Mouse (Mus musculus) adrenal gland, postnatal 25 days (tissue): Measurements from ENCODE around the gene Fkbpl. TPM values are rescaled to one million over a fixed set of nuclear protein-coding genes. Genes with fewer than 3 reads are reported as not detected.
A peak's percentile ranks its signal among the peaks of the same experiment; 100 is the strongest.

ENCODE experiments used
- DNase-seq: peaks from one replicate; pipeline ENCODE4 v3.0.0; 2021; ENCODE audit warnings: mixed read lengths
- total RNA-seq: library from RNA; stranded (reverse); gene quantifications from 2 replicates; pipeline ENCODE4 v1.2.3, GENCODE M21; 2021

Fkbpl gene
- total RNA-seq, 1 experiment from 2014 or later = 13.4 TPM

DNA sequence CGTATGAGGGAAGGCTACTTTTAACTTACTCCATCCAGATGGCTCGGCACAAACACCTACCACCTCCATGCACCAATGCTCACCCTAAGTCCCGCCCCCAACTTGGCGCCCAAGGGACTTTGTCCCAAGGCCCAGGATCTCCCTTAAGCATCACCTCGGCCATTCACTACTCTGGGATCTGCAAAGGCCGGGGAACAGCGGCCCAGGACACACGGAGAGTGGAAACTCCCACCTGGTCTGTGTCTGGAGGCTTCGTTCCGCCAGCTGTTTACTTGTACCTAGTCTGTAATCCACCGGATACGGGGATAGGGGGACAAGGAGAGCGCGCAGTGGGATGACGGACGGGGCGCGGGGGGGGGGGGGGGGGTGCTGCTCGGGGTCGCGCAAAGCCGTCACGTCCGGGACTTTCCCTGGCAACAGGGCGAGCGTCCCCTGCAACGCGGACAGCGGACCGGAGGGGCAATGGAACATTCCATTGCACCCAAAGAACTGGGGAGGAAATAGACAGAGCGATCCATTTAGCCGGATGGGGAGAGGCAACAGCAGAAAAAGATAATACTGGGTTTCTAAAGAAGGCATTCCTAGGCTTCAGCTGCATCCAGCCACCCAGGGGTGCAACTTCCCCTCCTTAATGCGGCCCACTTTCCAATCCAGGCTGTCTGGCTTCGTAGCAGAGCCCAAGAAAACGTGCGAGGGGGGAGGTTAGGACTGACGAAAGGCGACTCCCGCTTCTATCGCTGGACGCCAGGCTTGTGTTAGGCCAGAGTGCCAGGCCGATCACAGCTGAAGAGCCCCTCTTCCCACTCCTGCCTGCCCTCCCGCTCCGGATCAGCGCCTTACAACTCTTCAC lies 17.2 kb upstream of the Fkbpl start:
- peak; percentile 87 for DNase-seq

DNA sequence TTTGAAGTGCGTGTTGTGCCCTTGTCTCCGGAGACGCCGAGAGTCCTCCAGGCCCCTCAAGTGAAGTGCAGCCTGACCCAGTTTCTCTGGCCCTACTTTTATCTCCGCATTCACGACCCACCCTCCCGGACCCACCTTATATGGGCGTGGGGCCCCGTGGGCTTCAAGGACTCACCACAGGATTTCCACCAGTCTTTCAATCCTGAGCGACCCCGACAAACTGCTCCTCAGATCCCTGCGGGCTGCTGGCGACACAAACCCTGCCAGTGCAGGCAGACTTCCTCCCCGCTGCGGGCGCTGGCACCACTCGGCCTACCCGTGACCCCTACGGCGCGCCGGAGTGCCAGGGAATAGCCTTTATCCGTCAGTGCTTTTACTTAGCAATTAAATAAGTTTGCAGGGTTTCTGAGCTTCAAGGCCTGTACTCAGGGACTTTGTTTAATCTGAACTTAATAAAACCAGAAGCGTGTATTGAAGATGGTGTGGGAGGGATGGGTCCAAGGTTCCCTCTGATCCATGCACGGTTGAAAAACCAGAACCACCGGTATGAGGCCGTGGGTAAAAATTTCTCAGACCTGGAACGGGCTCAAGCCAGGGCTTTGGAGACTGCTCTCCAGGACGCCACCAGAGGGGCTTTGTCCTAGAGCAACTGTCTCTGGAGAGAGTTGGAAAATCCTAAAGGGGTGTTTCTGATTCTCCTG lies 16.5 kb upstream of the Fkbpl start, which contains the start of gene Ppt2:
Gene Ppt2 (minus strand): TSS at position 568 of the 701 bp plus-strand sequence.
- DNase-seq = peak; percentile 70

DNA sequence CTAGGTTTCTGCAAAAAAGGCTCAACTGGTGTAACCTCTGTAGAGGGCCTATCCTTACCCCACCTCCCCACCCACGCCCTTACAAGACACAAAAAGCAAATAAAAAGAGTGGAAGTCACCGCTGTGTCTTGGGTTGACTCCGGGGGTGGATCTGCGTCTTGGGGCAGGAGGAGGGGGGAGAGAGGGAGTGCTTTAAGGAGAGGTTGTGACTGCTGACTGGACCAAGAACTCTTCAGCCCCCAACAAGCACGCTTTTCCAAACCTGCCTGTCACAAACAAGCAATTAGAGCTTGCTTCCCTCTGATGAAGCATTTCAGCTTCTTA lies 16.0 kb upstream of the Fkbpl start:
- no peak for DNase-seq

DNA sequence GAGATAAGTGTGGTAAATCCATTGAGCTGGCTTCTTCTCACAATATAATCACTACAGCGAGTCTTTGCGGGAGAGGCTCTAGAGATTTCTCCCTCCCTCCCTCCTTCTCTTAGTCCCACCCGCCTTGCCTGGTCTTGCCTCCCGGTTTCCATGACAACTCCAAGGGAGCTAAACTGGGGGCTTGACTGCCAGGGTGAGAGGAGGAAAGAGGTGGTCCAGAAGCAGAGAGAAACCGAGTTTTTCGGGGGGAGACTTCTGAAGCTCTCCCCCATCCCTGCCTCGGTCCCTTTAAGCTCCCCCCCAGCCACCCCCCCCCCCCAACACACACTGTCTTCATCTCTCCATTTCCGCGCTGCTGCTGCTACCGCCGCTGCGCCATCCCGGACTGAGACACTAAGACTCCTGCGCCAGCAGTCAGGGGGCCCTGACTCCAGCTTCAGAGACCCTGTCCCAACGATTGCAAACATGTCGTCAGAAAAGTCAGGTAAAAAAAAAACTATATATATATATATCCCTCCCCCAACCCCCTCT lies 15.3 kb upstream of the Fkbpl start, which contains the start of gene Prrt1:
Gene Prrt1 (plus strand): TSS at position 313 of the 531 bp plus-strand sequence.
- DNase-seq = no peak

DNA sequence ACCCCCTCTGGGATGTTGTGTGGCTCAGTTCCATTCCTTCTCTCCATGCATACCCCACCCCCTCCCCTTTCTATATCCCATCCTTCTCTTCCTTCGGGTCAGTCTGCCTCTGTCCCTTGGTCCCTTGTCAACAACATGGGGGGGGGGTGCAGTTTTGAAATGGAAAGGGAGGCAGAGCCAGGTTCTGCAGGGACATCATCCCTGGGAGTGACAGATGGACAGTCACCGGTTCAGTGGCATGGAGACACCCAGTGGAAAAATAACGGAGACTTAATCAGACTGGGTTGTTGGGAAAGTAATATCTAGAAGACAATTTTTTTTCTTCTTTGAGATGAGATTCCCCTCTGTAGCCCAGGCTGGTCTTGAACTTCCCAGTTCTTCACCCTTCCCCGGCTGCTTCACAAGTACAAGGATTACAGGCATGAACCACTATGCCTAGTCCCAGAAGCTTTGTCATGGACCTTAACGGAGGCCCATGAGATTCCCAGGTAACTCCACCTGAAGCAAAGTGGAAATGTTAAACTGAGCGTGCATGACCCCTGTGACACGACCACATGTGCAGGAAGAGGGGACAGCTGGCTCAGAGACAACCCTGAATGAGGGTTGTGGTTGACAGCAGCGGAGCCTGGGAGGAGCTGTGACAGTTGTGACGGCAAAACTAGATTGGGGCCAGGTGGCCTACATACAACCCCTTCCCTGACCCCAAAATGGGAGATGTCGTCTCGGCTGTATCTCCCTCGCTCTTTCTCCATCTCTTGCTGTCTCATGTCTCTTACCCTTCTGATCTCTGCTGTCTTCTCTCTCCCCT lies 14.6 kb upstream of the Fkbpl start:
- no peak for DNase-seq

DNA sequence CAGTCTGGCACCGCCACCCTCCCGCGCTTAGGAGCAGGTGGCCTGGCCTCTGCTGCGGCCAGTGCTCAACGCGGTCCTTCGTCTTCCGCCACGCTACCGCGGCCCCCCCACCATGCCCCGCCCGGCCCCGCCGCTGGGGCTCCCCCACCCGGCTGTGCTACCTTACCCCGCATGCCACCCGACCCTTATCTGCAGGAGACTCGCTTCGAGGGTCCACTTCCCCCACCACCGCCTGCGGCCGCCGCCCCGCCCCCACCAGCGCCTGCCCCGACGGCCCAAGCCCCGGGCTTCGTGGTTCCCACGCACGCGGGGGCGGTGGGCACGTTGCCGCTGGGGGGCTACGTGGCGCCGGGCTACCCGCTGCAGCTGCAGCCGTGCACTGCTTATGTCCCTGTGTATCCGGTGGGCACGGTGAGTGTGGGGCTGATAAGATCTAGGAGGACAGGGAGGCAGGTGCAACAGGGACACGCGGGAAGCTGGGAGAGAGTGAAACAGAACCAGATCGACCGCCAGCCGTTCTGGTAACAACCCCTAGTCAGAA lies 13.7 kb upstream of the Fkbpl start:
- DNase-seq = no peak

DNA sequence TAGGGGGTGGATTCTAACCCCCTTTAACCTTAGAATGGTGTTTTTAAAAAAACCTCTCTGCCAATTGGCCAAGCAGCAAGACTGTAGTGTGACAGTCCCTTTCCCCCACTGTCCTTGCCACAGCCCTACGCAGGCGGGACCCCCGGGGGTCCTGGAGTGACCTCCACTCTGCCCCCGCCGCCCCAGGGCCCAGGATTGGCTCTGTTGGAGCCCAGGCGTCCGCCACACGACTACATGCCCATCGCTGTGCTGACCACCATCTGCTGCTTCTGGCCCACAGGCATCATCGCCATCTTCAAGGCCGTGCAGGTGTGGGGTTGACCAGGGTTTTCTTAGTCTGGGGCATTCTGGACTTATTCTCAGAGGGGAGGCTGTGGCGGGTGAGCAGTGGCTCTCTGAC lies 12.9 kb upstream of the Fkbpl start:
- DNase-seq = no peak

DNA sequence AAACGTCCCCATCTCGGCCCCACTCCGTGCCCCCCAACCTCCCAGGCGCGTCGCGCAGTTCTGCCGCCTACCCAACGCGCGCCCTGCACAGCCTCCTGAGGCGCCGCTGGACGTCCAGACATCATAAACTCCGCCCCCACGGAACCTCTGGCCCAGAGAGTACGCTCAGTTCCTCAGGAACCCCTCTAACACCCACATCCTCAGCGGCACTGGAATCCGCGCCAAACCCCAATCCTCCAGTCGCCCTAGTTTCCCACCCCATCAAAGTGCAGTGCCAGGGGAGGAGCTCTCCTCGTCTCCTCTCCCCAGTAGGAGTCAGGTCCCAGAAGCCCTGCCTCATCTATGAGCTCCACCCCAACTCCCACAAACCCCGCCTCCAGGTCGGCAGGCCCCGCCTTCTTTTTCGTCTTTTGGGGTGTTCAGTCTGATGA lies 12.3 kb upstream of the Fkbpl start:
- peak; percentile 68 for DNase-seq

DNA sequence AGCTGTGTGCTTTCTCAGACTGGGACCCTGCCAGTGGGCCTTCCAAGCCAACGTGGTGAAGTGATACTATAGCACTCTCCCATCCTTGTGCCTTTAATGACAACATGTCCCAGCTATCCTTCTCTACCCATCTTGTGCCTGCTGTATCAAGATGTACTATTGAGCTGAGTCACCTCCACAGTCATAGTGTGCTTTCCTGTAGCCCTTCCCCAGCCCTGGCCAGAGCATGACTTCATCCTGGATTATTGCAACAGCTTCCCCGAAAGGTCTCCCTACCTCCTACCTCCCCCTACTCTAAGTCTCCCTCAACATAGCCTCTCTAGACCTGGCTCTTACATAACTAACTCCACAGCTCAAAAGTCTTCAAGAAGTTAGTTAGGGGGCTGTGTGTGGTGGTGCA lies 8.9 kb upstream of the Fkbpl start:
- DNase-seq = no peak

DNA sequence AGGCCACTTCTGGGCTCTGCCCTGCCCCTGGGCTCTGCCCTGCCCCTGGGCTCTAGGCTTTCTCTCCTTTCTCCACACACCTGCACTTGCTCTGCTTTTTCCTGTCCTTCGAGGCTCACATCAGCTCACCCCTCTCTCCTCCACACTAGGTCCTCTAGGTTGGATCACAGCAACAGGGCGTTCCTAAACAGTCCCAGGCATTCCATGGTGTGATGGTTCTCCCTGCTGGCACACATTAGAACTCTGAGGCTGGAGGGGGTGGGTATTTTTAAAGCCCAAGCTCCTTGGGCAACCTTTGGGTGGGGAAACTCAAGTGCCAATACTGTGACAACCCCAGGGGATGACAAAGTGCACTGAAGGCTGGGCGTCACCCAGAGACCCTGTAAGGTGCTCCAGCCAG lies 7.1 kb upstream of the Fkbpl start:
- no peak for DNase-seq

DNA sequence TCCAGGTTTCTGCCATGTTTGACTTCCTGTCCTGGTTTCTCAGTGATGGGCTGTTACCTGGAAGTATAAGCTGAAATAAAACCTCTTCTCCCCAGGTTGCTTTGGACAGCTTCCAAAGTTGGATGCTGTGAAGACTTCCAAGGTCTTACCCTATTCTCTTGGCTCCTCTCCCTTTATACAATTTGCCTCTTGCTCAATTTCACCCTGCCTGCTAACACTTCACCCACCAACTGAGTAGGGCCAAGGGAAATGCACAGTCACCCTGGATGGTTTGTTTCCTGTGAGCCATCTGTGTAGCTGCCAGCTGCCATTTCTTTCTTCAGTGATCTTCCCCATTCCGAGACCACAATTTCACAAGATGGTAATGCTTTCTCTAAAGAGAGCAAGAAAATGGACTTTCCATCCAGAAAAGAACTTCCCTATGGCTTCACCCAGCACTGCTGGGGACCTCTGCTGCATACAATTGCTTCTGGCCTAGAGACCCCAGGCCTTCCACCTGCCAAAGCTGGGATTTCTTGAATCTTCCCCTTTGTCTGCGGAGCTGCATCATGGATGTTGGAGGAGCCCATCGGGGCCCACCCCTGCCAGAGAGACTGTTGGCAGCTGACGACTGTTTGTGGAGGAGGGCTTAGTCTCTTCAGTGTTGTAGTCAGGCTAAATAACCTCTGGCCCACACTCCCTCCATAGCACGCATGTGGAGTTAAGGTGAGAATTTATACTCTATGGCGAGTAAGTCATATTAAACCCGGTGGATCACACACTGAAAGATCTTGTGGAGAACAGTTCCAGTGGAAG lies 4.9 kb upstream of the Fkbpl start:
- DNase-seq = no peak

DNA sequence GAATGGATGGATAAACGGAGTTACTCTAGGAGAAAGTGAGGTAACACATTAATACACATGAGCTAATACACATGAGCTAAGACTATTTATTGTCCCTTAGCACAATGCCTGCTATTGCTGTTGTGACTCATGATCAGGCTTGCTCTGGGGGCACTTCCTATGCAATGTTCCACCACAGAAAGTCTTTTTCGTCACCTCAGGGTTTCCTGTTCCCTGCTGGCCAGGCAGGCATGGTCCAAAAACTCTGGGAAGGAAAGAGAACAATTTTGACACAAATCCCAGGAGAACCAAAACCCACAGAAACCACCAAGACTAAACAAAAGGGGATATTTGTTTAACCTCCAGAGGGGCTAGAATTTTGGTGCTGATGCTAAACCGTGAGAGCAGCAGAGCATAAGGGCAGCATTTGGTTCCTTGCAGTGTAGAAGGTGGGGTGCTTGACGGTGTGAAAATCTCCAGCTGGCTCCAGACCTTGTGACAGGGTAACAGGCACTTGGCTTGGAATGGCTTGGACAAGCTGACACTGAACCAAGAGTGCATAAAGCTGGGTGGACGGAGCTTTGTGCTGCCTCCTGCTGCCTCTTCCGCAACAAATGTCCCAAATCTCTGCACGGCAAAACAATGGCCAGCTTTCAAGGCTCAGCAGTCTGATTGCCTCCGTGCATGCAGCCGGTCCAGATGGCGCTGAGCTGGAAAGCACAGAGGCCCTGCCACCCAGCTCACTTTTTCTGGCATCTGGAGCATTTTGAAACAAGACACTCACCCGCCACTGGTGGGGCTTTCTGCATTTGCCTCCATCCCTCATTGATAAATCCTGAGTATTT lies 3.6 kb upstream of the Fkbpl start:
- DNase-seq = no peak

DNA sequence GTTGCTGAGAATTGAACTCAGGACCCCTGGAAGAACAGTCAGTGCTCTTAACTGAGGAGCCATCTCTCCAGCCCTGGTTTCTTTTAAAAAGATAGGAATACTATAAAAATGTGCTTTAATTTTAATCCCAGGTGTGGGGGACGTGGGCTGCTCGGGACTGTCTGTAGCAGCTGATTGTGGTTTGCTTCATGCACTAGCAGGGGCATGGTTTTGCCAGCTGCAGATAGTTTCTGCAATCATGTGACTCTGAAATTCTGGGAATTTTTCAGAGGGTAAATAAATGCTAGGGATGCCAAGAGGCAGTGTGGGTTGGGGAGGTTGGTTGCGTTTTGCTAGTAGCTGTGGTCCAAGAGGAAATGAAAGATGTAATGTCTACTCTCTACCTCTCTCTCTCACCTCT lies 2.6 kb upstream of the Fkbpl start:
- no peak for DNase-seq

DNA sequence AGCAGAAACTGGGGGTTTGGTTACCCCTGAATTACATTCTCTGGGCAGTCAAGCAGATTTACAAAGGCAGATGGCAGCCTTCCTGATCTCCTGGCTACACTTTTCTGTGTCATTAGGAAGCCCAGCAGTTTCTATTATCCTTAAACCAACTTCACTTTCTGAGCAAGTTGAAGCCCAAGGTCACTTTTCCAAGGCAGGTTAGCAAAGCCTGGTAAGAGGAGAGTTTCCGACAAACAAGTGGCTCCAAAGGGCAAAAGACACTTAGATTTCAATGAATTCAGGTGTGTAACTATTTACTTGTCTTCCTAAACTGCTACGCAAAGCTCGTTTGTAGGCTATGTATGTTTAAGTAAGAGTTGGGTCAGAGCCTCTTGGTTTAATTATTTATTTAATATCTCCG lies 1.2 kb upstream of the Fkbpl start:
- no peak for DNase-seq

DNA sequence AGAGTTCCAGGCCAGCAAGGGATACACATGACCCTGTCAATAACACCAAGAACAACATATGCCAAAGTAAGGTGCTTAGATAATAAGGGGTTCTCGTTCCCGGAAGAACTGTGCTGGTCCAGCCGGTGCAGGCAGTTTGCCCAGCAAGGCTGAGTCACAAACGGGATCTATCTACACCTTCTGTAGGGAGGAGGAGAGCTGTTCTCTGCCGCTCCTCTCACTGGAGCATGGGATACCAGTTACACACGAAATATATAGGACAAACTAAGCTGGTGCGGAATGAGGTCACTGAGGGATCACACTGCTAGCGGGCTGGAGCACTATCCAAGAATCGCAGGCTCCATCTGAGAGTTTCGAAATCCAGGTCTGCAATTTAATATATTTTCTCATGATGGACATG lies 620 bp upstream of the Fkbpl start:
- DNase-seq = no peak

DNA sequence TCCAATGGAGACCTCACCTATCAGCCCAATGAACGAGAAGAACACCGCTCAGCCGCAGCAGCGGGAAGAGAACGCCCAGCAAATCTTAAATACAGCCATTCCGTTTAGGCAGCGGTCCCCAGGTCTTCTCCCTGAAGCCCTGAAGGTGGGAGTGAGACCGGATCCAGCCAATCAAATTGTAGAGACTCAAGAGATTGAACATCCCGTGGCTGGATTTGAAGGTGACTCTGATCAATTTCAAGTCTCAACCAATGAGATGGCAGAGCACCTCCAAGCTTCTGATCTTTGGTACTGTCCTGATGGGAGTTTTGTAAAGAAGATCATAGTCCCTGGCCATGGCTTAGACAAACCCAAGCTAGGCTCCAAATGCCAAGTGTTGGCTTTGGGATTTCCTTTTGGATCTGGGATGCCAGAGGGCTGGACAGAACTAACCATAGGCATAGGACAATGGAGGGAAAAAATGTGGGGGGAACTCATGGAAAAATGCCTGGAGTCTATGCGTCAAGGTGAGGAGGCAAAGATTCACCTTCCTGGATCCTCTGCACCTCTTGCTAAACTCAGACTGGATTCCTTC lies 779 bp downstream of the Fkbpl start:
- DNase-seq = no peak

DNA sequence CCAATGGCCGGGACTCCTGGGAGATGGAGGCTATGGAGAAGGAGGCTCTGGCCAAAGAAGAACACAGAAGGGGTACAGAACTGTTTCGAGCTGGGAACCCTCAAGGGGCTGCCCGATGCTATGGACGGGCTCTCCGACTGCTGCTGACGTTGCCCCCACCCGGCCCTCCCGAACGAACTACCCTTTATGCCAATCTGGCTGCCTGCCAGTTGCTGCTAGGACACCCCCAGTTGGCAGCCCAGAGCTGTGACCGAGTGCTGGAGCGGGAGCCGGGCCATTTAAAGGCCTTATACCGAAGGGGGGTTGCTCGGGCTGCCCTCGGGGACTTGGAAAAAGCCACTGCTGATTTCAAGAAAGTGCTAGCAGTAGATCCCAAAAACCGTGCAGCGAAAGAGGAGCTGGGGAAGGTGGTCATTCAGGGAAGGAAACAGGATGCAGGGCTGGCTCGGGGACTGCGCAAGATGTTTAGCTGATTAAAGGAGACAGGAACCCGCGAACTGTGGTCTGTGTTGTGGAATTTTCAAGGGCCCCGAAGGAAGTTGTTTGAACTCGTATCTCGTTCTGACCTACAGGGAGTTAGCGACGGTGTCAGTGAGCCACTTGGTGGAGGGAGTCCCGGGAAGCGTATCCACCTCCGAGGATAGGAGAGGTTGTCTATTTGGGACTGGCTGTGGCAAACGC lies 1.4 kb downstream of the Fkbpl start:
- no peak for DNase-seq

DNA sequence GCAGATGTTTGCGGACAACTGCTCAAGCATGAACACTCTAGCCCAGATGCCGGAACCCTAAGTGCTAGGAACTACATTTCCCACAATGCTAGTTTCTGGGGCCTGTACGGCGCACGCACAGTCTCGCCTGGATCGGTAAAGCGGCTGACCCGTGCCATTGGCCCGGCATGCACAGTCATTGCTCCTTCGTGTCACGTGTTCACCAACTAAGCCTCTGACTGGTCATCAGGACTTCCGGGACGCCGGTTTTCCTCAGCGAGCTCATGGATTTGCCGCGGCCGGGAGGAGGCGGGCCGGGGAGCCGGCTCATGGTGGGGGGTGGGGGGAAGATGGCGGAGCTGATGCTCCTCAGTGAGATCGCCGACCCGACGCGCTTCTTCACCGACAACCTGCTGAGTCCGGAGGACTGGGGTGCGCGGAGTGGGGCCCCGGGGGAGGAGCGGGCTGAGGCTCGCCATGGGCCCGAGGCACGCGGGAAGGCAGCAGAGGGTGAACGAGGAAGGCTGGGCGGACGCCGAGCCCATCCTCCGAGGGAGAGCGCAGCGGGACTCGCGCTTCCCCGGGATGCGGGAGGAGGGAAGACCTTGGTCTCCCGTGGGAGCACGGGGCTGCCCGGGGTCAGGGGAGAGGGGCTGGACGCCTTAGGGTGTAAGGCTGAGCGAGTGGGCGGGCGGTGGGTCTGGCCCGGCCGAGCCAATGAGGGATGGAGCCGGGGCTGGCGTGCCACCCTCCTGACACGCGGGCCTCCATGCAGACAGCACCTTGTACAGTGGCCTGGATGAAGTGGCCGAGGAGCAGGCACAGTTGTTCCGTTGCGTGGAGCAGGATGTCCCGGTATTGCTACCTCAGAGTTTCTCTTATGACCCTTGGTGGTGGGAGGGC lies 2.6 kb downstream of the Fkbpl start, which contains the start of gene Atf6b:
Gene Atf6b (plus strand): TSS at position 241 of the 882 bp plus-strand sequence.
- peak; percentile 93 for DNase-seq
